Mouse (Mus musculus): ENCODE results near the gene Dcun1d1. TPM values are rescaled to one million over a fixed set of nuclear protein-coding genes. Genes with fewer than 3 reads are reported as not detected.

Dcun1d1 gene
- polyA plus RNA-seq, 1 experiment from 2014 or later = 93.3 TPM

DNA sequence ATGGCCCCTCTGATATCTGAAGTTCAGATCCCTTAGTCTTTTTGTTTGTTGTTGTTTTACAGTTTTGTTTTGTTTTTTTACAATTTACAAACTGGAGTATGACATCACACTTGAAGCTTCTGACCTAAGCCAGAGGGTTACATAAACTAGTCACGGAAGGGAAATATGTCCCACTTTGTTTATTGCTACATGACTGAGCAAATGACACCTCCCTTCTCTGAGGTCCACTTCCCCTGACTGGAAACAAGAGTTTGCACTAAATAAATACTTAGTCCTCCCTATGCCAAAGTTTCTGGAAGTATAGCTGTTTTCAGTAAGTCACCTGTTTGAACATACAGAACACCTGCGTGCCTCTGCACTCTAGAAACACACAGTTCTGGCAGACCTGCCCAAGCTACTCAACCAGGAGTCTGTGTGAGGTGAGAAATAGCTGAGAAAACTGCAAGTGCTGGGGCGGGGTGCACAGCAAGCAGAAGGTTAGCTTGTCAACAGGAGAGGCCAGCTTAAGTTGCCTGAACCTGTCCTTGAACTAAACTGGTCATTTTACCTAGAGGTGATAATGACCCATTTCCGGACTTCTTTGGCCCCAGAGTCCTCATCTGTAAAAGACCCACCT lies 3.4 kb upstream of the Dcun1d1 start:
- ATAC-seq (ENCODE audit: insufficient number of reproducible peaks, insufficient read depth, low FRiP score, low read depth) = no peak
- Histone ChIP-seq H3K36me3 (ENCODE audit: control insufficient read depth, insufficient read depth, low read length) (peaks cover 7% of the 10 kb centered on the region; the same call in 1 of the 2 replicates), H3K27me3 (ENCODE audit: control insufficient read depth, insufficient read depth, low read length) (no peaks in the 10 kb centered on the region), H3K4me3 (ENCODE audit: low read depth, low read length) (no peak overlapping the region), H3K4me1 (ENCODE audit: control insufficient read depth, insufficient read depth, low read length) (no peaks in the 10 kb centered on the region), H3K27ac (ENCODE audit: low read length) (no peak overlapping the region), H3K9me3 (ENCODE audit: control insufficient read depth, low read depth, low read length) (no peaks in the 10 kb centered on the region), H3K4me2 (replicated peaks; ENCODE audit: low read depth, low read length) (no peak overlapping the region), H3K9ac (replicated peaks; ENCODE audit: low read depth, low read length) (no peak overlapping the region)
- 73% methylated on average over 4 of the region's 4 CpGs for WGBS

DNA sequence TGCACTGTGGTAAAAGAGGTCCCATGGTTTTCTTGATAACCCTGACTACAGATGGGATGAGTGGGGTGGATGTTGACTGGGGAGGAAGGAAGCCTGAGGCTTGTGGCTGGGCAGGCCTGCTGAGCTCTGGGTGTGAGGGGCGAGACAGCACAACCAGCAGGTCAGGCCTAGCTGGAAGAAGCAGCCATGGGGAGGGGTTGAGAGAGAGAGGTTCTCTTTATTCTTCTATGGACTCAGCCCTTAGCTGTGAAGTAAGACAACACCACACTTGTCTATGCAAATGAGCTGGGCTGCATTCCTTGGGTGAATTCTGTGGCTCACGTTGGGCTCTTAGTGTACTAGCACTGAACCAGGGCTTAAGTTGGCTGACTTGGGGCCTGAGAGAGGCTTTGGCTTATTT lies 2.8 kb upstream of the Dcun1d1 start:
- no peaks in the 10 kb centered on the region for H3K9me3 ChIP-seq (ENCODE audit: control insufficient read depth, low read depth, low read length)
- 32% methylated on average over 2 of the region's 2 CpGs for WGBS
- H3K4me1 ChIP-seq (ENCODE audit: control insufficient read depth, insufficient read depth, low read length) = no peaks in the 10 kb centered on the region
- H3K36me3 ChIP-seq (ENCODE audit: control insufficient read depth, insufficient read depth, low read length) = peaks cover 7% of the 10 kb centered on the region; the same call in 1 of the 2 replicates
- H3K4me2 ChIP-seq (replicated peaks; ENCODE audit: low read depth, low read length) = no peak overlapping the region
- no peak overlapping the region for H3K4me3 ChIP-seq (ENCODE audit: low read depth, low read length)
- no peak for ATAC-seq (ENCODE audit: insufficient number of reproducible peaks, insufficient read depth, low FRiP score, low read depth)
- no peak overlapping the region for H3K27ac ChIP-seq (ENCODE audit: low read length)
- H3K27me3 ChIP-seq (ENCODE audit: control insufficient read depth, insufficient read depth, low read length) = no peaks in the 10 kb centered on the region
- H3K9ac ChIP-seq (replicated peaks; ENCODE audit: low read depth, low read length) = no peak overlapping the region

DNA sequence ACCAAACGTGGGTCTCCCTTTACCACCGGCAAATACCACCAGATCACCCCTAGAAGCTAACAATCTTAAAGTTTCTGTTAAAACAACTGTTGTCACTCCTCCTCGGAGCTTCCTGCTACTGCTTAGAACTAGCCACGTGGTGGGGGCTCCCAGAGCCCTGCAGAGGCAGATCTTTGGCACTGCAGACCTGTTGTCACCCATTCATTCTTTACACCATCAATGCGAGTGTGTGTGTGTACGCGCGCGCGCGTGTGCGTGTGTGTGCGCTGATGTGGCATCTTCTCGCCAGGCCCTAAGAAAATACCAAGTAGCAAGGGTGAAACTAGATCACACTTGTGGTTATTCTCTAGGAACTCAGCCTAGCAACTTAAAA lies 3.9 kb downstream of the Dcun1d1 start:
- Histone ChIP-seq H3K4me3 (ENCODE audit: low read depth, low read length) (peak overlapping the region; percentile 82), H3K4me1 (ENCODE audit: control insufficient read depth, insufficient read depth, low read length) (peaks cover 12% of the 10 kb centered on the region), H3K36me3 (ENCODE audit: control insufficient read depth, insufficient read depth, low read length) (peaks cover 7% of the 10 kb centered on the region; the same call in 1 of the 2 replicates), H3K9me3 (ENCODE audit: control insufficient read depth, low read depth, low read length) (no peaks in the 10 kb centered on the region), H3K9ac (replicated peaks; ENCODE audit: low read depth, low read length) (peak overlapping the region; percentile 99), H3K4me2 (replicated peaks; ENCODE audit: low read depth, low read length) (peak overlapping the region; percentile 51), H3K27me3 (ENCODE audit: control insufficient read depth, insufficient read depth, low read length) (no peaks in the 10 kb centered on the region), H3K27ac (ENCODE audit: low read length) (peak overlapping the region; percentile 91; the same call in 1 of the 2 replicates)
- under 1% methylated on average over 14 of the region's 14 CpGs for WGBS
- peak; percentile 43; the same call in 1 of the 2 replicates for ATAC-seq (ENCODE audit: insufficient number of reproducible peaks, insufficient read depth, low FRiP score, low read depth)

DNA sequence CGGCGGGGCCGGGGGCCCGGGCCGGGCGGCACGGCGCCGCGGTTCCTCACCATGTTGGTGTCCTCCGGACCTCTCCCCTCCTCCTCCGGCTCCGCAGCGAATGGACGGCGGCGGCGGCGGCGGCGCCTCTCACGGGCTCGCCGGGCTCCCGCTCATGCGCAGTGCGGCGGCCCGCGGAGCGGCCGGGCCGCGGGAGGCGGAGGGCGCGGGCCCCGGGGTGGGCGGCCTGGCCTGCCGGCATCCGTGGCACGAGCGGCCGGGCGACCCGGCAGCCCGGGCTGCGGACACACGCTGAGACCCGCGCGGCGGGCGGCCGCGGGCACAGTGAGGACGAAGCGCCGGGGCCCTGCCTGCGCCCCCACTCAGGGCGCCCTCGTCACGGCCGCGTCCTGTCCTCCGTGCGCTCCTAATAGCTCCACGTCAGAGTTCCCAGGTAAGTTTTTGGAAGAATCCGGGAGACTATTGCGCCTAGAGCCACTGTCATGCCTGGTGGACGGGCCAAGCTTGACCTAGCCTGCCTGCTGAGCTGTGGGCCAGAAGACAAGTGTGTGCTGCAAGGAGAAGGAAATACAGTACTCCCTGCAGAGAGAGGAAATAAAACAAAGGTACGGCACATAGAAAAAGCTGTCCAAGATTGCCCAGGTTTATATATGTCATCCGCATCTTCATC lies 4.4 kb downstream of the Dcun1d1 start:
- peak overlapping the region; percentile 99 for H3K9ac ChIP-seq (replicated peaks; ENCODE audit: low read depth, low read length)
- peaks cover 12% of the 10 kb centered on the region for H3K4me1 ChIP-seq (ENCODE audit: control insufficient read depth, insufficient read depth, low read length)
- no peaks in the 10 kb centered on the region for H3K27me3 ChIP-seq (ENCODE audit: control insufficient read depth, insufficient read depth, low read length)
- peak overlapping the region; percentile 51 for H3K4me2 ChIP-seq (replicated peaks; ENCODE audit: low read depth, low read length)
- H3K36me3 ChIP-seq (ENCODE audit: control insufficient read depth, insufficient read depth, low read length) = peaks cover 7% of the 10 kb centered on the region; the same call in 1 of the 2 replicates
- peak; percentile 89 for ATAC-seq (ENCODE audit: insufficient number of reproducible peaks, insufficient read depth, low FRiP score, low read depth)
- peak overlapping the region; percentile 91 for H3K27ac ChIP-seq (ENCODE audit: low read length)
- no peaks in the 10 kb centered on the region for H3K9me3 ChIP-seq (ENCODE audit: control insufficient read depth, low read depth, low read length)
- 0% methylated on average over 42 of the region's 73 CpGs for WGBS
- peak overlapping the region; percentile 82 for H3K4me3 ChIP-seq (ENCODE audit: low read depth, low read length)

DNA sequence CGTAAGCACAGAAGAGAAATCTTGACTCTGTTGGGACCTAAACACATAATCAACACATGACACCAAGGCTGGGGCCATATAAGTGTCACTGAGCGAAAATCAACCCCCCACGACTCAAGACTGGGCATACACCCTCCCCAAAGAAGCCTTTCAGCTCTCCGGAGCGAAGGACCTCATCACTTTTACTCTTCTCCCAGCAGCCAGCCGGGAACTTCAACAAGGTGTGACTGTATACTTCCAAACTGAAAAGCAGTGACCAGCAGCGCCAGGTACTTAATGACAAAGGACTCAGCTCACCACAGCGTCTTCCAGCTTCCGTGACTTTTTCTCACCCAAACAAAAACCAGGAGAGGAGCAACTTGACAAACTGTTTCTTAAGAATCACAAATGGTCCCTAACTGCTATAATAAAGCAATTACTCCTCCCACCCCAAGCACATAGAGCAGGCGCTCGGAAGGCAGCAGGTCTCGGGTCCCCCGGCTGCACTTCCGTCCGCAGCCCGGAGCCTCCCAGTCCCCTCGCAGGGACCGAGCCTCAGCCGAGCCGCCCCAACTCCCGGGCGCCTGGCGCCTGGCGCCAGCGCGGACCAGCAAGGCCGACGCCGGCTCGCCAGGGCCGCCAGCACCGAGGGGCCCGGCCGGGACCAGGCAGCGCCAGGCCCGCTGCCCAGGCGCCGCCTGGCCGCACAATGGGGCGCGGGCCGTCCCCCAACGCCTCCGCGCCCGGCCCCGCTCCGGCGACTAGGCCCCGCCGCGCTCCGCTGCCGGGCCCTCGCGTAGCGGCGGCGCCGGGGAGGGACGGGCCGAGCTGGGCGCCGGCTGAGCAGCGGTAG lies 5.1 kb downstream of the Dcun1d1 start:
- Histone ChIP-seq H3K27ac (ENCODE audit: low read length) (peak overlapping the region; percentile 91), H3K4me1 (ENCODE audit: control insufficient read depth, insufficient read depth, low read length) (peaks cover 12% of the 10 kb centered on the region), H3K9ac (replicated peaks; ENCODE audit: low read depth, low read length) (peak overlapping the region; percentile 99), H3K9me3 (ENCODE audit: control insufficient read depth, low read depth, low read length) (no peaks in the 10 kb centered on the region), H3K27me3 (ENCODE audit: control insufficient read depth, insufficient read depth, low read length) (no peaks in the 10 kb centered on the region), H3K4me3 (ENCODE audit: low read depth, low read length) (peak overlapping the region; percentile 82), H3K36me3 (ENCODE audit: control insufficient read depth, insufficient read depth, low read length) (peaks cover 4% of the 10 kb centered on the region; the same call in 1 of the 2 replicates), H3K4me2 (replicated peaks; ENCODE audit: low read depth, low read length) (peak overlapping the region; percentile 84)
- under 1% methylated on average over 52 of the region's 65 CpGs for WGBS
- ATAC-seq (ENCODE audit: insufficient number of reproducible peaks, insufficient read depth, low FRiP score, low read depth) = peak; percentile 72

DNA sequence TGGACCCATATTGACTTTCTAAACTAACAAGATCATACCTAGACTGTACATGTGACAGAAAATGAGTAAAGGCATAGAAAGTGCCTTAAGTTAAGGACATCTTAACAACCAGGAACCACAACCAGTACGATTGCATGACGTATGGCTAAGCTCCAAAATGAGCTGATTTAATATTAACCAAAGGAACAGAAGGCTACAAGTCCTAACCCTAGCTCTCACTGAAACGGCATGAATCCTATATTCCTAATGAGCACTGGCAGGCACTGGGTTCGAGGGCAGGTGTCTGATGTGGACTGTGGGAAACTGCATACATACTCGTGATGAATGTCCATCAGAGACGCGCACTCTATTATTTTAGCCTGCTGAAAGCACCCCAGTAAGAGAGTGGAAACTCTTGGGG lies 5.9 kb downstream of the Dcun1d1 start:
- Histone ChIP-seq H3K4me2 (replicated peaks; ENCODE audit: low read depth, low read length) (peak overlapping the region; percentile 84), H3K27me3 (ENCODE audit: control insufficient read depth, insufficient read depth, low read length) (no peaks in the 10 kb centered on the region), H3K4me1 (ENCODE audit: control insufficient read depth, insufficient read depth, low read length) (peaks cover 12% of the 10 kb centered on the region), H3K4me3 (ENCODE audit: low read depth, low read length) (peak overlapping the region; percentile 82), H3K9ac (replicated peaks; ENCODE audit: low read depth, low read length) (peak overlapping the region; percentile 99), H3K36me3 (ENCODE audit: control insufficient read depth, insufficient read depth, low read length) (0 out of 2 replicates have a peak, but pooled peaks cover 3% of the 10 kb centered on the region), H3K27ac (ENCODE audit: low read length) (no peak overlapping the region; the same call in 1 of the 2 replicates), H3K9me3 (ENCODE audit: control insufficient read depth, low read depth, low read length) (no peaks in the 10 kb centered on the region)
- 25% methylated on average over 7 of the region's 7 CpGs for WGBS
- no peak for ATAC-seq (ENCODE audit: insufficient number of reproducible peaks, insufficient read depth, low FRiP score, low read depth)

DNA sequence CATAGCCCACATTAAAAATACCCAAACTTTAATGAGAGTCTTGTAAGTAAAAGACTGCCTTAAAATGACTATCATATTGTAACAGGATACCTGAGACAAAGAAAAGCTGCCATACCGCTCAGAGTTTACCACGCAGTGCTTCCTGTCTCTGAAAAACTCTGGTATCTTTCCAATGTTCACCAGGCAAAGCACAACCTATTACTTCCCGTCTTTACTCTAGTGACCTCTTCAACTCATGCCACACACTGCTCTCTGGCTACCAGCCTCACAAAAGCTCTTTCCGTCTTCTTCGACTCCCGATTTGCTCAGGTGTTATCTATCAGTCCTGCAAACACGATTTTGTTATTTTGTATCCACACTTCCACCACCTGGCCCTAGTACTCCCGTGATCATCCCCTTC lies 7.4 kb downstream of the Dcun1d1 start:
- H3K4me2 ChIP-seq (replicated peaks; ENCODE audit: low read depth, low read length) = no peak overlapping the region
- 20% methylated on average over 8 of the region's 8 CpGs for WGBS

DNA sequence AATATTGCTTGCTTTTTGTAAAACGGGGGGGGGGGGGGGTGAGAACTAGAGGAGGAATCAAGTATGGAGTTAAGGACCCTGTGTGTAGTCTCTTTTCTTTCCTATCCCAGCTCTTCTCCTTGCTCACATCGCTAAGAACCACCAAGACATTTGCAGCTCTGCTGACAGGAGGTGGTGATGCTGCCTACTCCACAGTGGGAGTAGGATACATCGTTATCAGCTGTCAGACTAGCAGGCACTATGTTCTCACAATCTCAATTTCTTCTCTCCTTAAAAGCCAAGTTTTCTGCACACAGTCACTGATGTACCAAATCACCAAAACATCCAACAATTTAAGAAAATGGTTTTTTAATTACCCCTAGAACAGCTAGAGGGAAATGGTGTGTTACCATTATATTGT lies 7.8 kb downstream of the Dcun1d1 start:
- ATAC-seq (ENCODE audit: insufficient number of reproducible peaks, insufficient read depth, low FRiP score, low read depth) = no peak
- WGBS = 53% methylated on average over 3 of the region's 3 CpGs
- Histone ChIP-seq H3K36me3 (ENCODE audit: control insufficient read depth, insufficient read depth, low read length) (no peaks in the 10 kb centered on the region), H3K27ac (ENCODE audit: low read length) (no peak overlapping the region), H3K4me1 (ENCODE audit: control insufficient read depth, insufficient read depth, low read length) (peaks cover 12% of the 10 kb centered on the region), H3K27me3 (ENCODE audit: control insufficient read depth, insufficient read depth, low read length) (no peaks in the 10 kb centered on the region), H3K4me3 (ENCODE audit: low read depth, low read length) (no peak overlapping the region), H3K9me3 (ENCODE audit: control insufficient read depth, low read depth, low read length) (no peaks in the 10 kb centered on the region), H3K9ac (replicated peaks; ENCODE audit: low read depth, low read length) (no peak overlapping the region), H3K4me2 (replicated peaks; ENCODE audit: low read depth, low read length) (no peak overlapping the region)

More for the DNA sequence above, 7.4 kb downstream of the Dcun1d1 start:
- Histone ChIP-seq H3K27ac (ENCODE audit: low read length) (no peak overlapping the region), H3K4me3 (ENCODE audit: low read depth, low read length) (no peak overlapping the region), H3K27me3 (ENCODE audit: control insufficient read depth, insufficient read depth, low read length) (no peaks in the 10 kb centered on the region), H3K9me3 (ENCODE audit: control insufficient read depth, low read depth, low read length) (no peaks in the 10 kb centered on the region), H3K9ac (replicated peaks; ENCODE audit: low read depth, low read length) (no peak overlapping the region), H3K4me1 (ENCODE audit: control insufficient read depth, insufficient read depth, low read length) (peaks cover 12% of the 10 kb centered on the region), H3K36me3 (ENCODE audit: control insufficient read depth, insufficient read depth, low read length) (no peaks in the 10 kb centered on the region)
- no peak for ATAC-seq (ENCODE audit: insufficient number of reproducible peaks, insufficient read depth, low FRiP score, low read depth)

Measured in stomach, embryonic 14.5 days (tissue).